Mouse (Mus musculus): ENCODE results near the gene Kmt2e.
A peak's percentile ranks its signal among the peaks of the same experiment; 100 is the strongest.
"Not testable (repeated sequence)": the region's sequence is repeated elsewhere in the genome, so short reads cannot be mapped to it uniquely, and the experiment has no call there.

Gene Kmt2e

GRCm38 (mm10) chr5:23434598-23435481 lies 599 bp downstream of the Kmt2e start:
- DNase-seq = peak; percentile 54 to 58

DNA sequence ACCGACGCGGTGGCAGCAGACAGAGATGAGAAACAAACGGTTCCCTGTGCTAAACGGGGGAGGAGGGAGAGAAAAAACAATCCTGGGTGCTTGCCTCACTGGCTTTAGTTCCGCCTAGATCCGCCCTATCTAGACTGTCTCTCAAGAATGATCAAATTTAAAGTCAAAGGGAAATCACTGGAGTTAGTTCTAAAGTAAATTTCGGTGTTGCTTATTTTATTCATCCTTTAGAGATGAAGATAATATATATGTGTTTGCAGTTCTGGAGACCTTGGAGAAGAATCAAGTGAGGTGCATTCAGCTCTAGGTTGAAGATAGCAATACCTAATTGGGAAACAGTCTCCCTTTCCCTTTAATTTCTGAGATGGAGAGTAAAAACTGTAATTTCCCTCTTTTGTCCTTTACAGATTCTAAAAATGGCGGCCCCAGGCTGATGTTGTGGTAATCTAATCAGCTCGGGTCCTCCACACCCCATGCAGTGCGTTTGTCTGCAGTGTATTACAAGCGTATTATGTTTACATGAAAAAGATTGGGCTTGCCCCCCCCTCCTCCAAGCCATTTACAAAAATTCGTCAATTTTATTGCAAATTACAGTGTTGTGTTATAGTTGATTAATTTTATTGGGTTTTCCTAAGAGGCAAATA lies 1.4 kb downstream of the Kmt2e start:
- no peak for DNase-seq

GRCm38 (mm10) chr5:23436735-23437134 lies 2.5 kb downstream of the Kmt2e start:
- DNase-seq = no peak

GRCm38 (mm10) chr5:23439857-23440256 lies 5.6 kb downstream of the Kmt2e start:
- DNase-seq = no peak

DNA sequence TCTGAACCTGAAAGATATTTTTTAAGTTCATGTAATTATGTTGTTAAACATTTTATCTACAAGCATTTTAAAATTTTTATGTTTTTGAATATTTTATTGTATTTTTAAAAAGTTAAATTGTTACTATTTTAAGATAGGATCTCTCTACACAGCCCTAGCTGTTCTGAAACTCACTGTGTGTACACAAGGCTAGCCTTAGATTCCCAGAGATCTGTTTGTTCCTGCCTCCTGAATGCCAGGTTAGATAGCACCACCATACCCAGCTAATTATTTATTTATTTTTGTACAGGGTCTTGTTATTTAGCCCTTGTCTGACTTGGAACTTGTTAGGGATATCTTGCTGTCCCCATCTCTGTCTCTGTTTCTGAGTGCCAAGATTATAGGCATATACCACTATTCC lies 6.3 kb downstream of the Kmt2e start:
- DNase-seq = no peak

GRCm38 (mm10) chr5:23441916-23442315 lies 7.7 kb downstream of the Kmt2e start:
- peak; percentile 57 to 65 for DNase-seq

- no peak for DNase-seq
Observed at GRCm38 (mm10) chr5:23444411-23444810, 10.2 kb downstream of the Kmt2e start.

GRCm38 (mm10) chr5:23453561-23453960 lies 19.3 kb downstream of the Kmt2e start:
- not testable (repeated sequence) for DNase-seq

DNA sequence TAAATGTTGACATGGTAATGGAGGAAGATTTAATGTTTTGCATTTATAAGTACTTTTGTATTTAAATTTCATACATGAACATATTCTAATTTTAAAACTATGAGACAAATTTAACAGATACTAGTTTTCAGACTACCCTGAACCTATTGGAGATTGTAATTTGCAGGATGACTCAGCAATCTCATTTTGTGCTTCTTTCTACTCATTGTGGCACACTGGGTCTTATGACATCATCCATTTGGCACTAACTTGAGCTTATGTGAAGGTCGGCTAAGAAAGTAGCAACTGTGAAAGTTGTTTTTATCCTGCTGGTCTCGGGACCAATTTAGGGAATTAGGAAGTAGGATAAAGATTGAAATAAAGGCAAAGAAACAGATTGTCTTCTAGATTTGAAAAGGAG lies 27.4 kb downstream of the Kmt2e start:
- DNase-seq = no peak

DNA sequence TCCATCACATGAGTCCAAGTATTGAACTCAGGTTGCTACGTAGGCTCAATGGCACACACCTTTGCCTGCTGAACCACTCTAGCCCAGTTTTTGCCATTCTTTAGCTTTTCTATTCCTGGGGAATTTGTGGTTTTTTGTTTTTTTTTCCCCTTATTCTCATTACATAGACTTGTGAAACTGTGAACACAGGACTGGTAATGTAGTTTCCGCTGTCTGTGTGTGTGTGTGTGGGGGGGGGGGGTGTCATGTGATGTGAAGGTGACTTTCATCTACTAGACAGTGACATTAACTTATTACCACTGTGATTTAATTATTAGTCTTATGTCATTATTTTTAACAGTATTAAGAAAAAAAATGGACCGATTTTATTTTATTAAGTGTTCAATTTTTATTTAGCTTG lies 30.0 kb downstream of the Kmt2e start:
- no peak for DNase-seq

DNA sequence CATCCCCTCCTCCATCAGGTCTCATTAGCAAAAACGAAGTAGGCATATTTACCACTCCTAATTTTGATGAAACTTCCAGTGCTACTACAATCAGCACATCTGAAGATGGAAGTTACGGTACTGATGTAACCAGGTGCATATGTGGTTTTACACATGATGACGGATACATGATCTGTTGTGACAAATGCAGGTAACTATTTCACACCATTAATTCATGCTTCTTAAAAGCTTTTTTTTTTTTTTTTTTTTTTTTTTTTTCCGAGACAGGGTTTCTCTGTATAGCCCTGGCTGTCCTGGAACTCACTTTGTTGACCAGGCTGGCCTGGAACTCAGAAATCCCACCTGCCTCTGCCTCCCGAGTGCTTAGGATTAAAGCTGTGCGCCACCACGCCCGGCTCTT lies 30.5 kb downstream of the Kmt2e start:
- DNase-seq = no peak

DNA sequence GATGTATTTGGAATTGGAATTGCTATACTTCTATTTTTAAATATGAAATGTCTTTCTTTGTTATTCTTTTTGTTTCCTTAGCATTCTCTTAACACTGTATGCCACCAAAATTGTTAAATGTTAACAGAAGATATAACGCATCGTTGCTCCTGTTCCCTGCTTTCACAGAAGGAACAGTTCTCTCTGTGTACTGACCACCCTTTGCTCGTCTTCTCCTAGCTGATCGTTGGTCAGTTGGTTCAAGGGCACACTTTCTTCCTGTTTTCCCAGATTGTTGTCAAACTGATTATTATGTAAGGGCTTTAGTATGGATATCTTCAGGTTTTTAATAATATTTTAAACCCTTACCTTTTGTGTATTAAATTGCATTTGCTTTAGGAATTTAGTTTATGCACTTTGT lies 32.3 kb downstream of the Kmt2e start:
- peak; percentile 31 to 41 for DNase-seq

GRCm38 (mm10) chr5:23473098-23473873 lies 39.0 kb downstream of the Kmt2e start:
- DNase-seq = no peak

GRCm38 (mm10) chr5:23483811-23484210 lies 49.6 kb downstream of the Kmt2e start:
- no peak for DNase-seq

GRCm38 (mm10) chr5:23489231-23489630 lies 55.0 kb downstream of the Kmt2e start:
- DNase-seq = no peak

- no peak for DNase-seq
Observed at GRCm38 (mm10) chr5:23490797-23491196, 56.6 kb downstream of the Kmt2e start.

GRCm38 (mm10) chr5:23496396-23496795 lies 62.2 kb downstream of the Kmt2e start:
- no peak for DNase-seq

DNA sequence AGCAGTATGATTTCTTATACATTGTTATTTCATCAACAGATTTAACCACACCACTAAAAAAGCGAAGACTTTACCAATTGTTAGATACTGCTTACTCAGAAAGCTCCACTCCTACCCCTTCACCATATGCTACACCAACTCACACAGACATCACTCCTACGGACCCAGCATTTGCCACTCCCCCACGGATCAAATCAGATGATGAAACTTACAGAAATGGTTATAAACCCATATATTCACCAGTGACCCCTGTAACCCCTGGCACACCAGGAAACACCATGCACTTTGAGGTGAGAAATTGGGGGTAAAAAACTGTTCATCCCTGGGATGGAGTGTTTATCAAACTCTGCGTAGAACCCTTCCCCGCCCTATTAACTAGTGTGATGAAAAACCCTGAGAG lies 62.7 kb downstream of the Kmt2e start:
- DNase-seq = no peak

- no peak for DNase-seq
Observed at GRCm38 (mm10) chr5:23497920-23498319, 63.7 kb downstream of the Kmt2e start.

DNA sequence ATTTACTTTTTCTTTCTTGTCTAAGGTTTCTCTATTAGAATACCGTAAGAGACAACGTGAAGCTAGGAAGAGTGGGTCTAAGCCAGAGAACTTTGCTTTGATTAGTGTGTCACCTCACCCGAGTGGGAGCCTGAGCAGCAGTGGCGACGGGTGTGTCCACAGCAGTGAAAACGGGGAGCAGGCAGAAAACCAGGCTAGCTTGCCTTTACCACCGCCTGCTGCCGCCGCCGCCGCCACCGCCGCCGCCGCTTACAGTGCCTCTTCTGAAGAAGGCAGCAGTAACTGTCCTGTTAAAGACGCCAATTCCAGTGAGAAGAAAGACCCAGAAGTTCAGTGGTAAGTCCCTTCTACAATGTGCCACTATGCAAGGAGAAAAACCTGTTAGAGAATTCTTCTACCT lies 65.0 kb downstream of the Kmt2e start:
- DNase-seq = no peak

DNA sequence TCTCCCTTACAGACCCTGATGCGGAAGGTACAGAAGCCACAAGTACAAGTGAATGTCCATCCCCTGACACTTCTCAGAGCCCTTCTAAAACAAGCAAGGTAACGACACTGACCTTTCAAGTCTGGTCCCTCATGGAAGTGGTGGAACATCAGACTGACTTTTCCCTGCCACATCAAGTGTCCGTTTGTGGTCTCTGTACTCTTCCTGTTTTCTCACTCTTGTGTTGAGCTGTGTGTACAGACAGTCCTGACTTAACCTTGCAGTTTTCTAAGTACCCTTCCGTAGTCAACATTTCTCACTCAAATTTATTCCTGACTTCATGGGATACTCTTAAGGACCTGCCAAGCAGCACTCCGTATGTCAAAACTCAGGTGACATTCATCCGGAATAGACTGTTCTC lies 66.5 kb downstream of the Kmt2e start:
- DNase-seq = no peak

DNA sequence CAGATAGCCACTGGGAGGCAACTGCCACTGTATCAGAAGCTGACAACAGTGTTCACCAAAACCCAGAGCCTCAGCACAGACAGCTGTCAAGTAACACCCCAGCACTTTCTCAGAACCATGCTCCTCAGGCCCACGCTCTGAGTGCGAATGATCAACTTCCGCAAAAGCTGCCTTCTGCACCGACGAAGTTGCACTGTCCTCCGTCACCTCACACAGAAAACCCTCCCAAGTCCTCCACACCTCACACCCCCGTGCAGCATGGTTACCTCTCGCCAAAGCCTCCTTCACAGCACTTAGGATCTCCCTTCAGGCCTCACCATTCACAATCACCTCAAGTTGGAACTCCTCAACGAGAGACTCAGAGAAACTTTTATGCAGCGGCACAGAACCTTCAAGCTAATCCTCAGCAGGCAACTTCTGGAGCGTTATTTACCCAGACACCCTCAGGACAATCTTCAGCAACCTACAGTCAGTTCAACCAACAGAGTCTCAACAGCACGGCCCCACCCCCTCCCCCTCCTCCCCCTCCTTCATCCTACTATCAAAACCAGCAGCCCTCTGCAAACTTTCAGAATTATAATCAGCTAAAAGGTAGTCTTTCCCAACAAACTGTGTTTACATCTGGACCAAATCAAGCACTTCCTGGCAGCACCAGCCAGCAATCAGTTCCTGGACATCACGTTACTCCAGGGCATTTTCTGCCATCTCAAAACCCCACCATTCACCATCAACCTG lies 67.5 kb downstream of the Kmt2e start:
- no peak for DNase-seq

Measured in kidney, adult 8-10 months (tissue).